Mouse (Mus musculus): ENCODE results near the gene Trappc1.

DNA sequence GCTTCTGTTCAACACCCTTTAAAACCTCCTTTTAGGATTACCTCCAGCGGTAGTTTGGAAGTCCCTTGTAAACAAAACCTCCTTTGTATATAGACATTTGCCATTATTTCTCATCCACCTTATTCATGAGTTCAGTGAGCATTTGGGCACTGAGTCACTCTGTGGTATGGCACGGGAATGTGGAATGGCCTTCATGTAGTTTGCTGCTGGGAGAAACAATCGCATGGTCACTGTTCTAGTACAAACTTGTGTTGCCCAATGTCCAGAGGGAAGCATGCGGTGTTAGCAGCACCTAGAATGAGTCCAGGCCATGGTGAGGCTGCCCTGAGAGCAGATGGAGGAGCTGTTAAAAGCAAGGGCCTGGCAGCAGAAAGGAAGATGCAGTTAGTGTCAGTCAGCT is 11.0 kb downstream of the Trappc1 start:
- TF ChIP-seq CTCF (IDR thresholded peaks at IDR 0.05; ENCODE audit: low read depth, low read length) (no peak), GATA1 (IDR thresholded peaks at IDR 0.05; ENCODE audit: borderline replicate concordance, low read length) (no peak), TAL1 (conservative IDR thresholded peaks at IDR 0.05; ENCODE audit: low read depth, low read length) (no peak), GATA2 (IDR thresholded peaks at IDR 0.05; ENCODE audit: borderline replicate concordance, low read depth, low read length) (no peak)

Data from G1E (cell line).